In genomic region chr13:99564346-99564745, GRCm38 (mm10) we compare ENCODE assay signal across 10 mouse cellular contexts. TPM values are rescaled to one million over a fixed set of nuclear protein-coding genes. Genes with fewer than 3 reads are reported as not detected.
DNase-seq lines count a peak whose midpoint lies in the region; ATAC-seq and TF ChIP-seq lines count a peak whose summit lies in the region.
"Had no signal": no experiment of that assay in that cellular context is flagged by ENCODE, and none has a peak within 500 bp of the region (broad histone marks: within the 10 kb centered on the region; RNA-seq: fewer than 3 reads in every experiment).

No protein-coding gene starts in this region.

- TF ChIP-seq RAD21 in CH12.LX (IDR thresholded peaks at IDR 0.05; ENCODE audit: low read depth, low read length) = no peak

- dilution Hi-C loops in CH12.LX (cut with MboI; ENCODE audit: extremely low pct_ligation_motif_present, extremely low pct_unique_long_range_greater_than_20kb, low sequenced_read_pairs) = no loop called here

- H3K9ac ChIP-seq in kidney, embryonic 16.5 days (replicated peaks; ENCODE audit: low read length) = no peak overlapping the region
- H3K9ac ChIP-seq in CH12.LX (ENCODE audit: insufficient read depth, low read depth) = no peak overlapping the region
- no peak overlapping the region for H3K9ac ChIP-seq in limb, embryonic 14.5 days (ENCODE audit: low read depth, low read length, severe bottlenecking)

- no peak overlapping the region for H3K4me2 ChIP-seq in kidney, embryonic 16.5 days (replicated peaks; ENCODE audit: low read depth, low read length)
- H3K4me2 ChIP-seq in CH12.LX (ENCODE audit: insufficient read depth, low read depth, poor library complexity, severe bottlenecking) = no peak overlapping the region
- H3K4me2 ChIP-seq in limb, embryonic 14.5 days (replicated peaks; ENCODE audit: low read depth, low read length, severe bottlenecking) = no peak overlapping the region

- 21% methylated on average over 3 of the region's 3 CpGs for WGBS in kidney, embryonic 16.5 days
- 22% methylated on average over 3 of the region's 3 CpGs for WGBS in limb, embryonic 14.5 days

- intact Hi-C loops in left cerebral cortex, postnatal 4 days (cut with DNase I) = no loop called here

- H3K36me3 ChIP-seq in kidney, embryonic 16.5 days (ENCODE audit: insufficient read depth, low read length) = no peaks in the 10 kb centered on the region
- H3K36me3 ChIP-seq in CH12.LX (replicated peaks in 1 of 2; ENCODE audit: control insufficient read depth in 1 of 2, insufficient read depth in 1 of 2, low read length in 1 of 2) = no peaks in the 10 kb centered on the region
- H3K36me3 ChIP-seq in limb, embryonic 14.5 days (ENCODE audit: control insufficient read depth, insufficient read depth, low read length) = no peaks in the 10 kb centered on the region

- H3K79me2 ChIP-seq in CH12.LX (replicated peaks; ENCODE audit: control insufficient read depth, extremely low read depth, insufficient read depth, poor library complexity, severe bottlenecking) = no peaks in the 10 kb centered on the region

- TF ChIP-seq POLR2A in CH12.LX (IDR thresholded peaks at IDR 0.05; ENCODE audit: low read depth, low read length) = no peak
- TF ChIP-seq POLR2A in limb, embryonic 14.5 days (IDR thresholded peaks at IDR 0.05; ENCODE audit: borderline replicate concordance, extremely low read depth, insufficient read depth, insufficient read length) = no peak

- in situ Hi-C loops in CH12.LX (cut with MboI; ENCODE audit: low pct_ligation_motif_present, low pct_unique_long_range_greater_than_20kb, low sequenced_read_pairs) = no loop called here

- H3K9me3 ChIP-seq in kidney, embryonic 16.5 days (ENCODE audit: low read length) = no peaks in the 10 kb centered on the region
- H3K9me3 ChIP-seq in CH12.LX (replicated peaks; ENCODE audit: low read length) = no peaks in the 10 kb centered on the region
- H3K9me3 ChIP-seq in limb, embryonic 14.5 days (ENCODE audit: control insufficient read depth, low read length) = no peaks in the 10 kb centered on the region

- no peak for TF ChIP-seq CTCF in CH12.LX (conservative IDR thresholded peaks at IDR 0.05 in 1 of 2, IDR thresholded peaks at IDR 0.05 in 1 of 2; ENCODE audit: low read depth in 2 of 2, low read length in 2 of 2)

- no peak overlapping the region for H3K27ac ChIP-seq in kidney, embryonic 16.5 days (ENCODE audit: low read length)
- no peak overlapping the region for H3K27ac ChIP-seq in CH12.LX (ENCODE audit: insufficient read depth, low read depth)
- H3K27ac ChIP-seq in limb, embryonic 14.5 days (replicated peaks; ENCODE audit: low read depth, low read length) = no peak overlapping the region

- H3K4me1 ChIP-seq in kidney, embryonic 16.5 days (ENCODE audit: insufficient read depth, low read length) = no peaks in the 10 kb centered on the region
- H3K4me1 ChIP-seq in CH12.LX (ENCODE audit: control insufficient read depth in 1 of 2, insufficient read depth in 2 of 2) = no peaks in the 10 kb centered on the region
- H3K4me1 ChIP-seq in limb, embryonic 14.5 days (ENCODE audit: control insufficient read depth, insufficient read depth, low read length) = no peaks in the 10 kb centered on the region

- H3K27me3 ChIP-seq in kidney, embryonic 16.5 days (ENCODE audit: insufficient read depth, low read length) = no peaks in the 10 kb centered on the region
- no peaks in the 10 kb centered on the region for H3K27me3 ChIP-seq in CH12.LX (replicated peaks)
- H3K27me3 ChIP-seq in limb, embryonic 14.5 days (ENCODE audit: control insufficient read depth, insufficient read depth, low read length) = no peaks in the 10 kb centered on the region

- DNase-seq in kidney, postnatal 10 days = peak; percentile 82
- peak; percentile 38 for DNase-seq in CH12.LX (ENCODE audit: extremely low read depth)
- peak; percentile 58 to 60 for DNase-seq in adrenal gland, postnatal 36 days
- DNase-seq in limb, embryonic 14.5 days (ENCODE audit: low spot score) = peak; percentile 91
- DNase-seq in left cerebral cortex, postnatal 4 days = no peak
- DNase-seq in right cerebral cortex, postnatal 14 days = no peak

- no peak overlapping the region for H3K4me3 ChIP-seq in kidney, embryonic 16.5 days (ENCODE audit: low read length)
- H3K4me3 ChIP-seq in CH12.LX (replicated peaks in 1 of 3; ENCODE audit: low read depth in 2 of 3, low read length in 2 of 3, poor library complexity in 1 of 3) = no peak overlapping the region
- no peak overlapping the region for H3K4me3 ChIP-seq in limb, embryonic 14.5 days (replicated peaks; ENCODE audit: low read length)
- H3K4me3 ChIP-seq: erythroblast, embryonic 14.5 days had no signal

- no peak for TF ChIP-seq EP300 in CH12.LX (IDR thresholded peaks at IDR 0.05; ENCODE audit: low read length)

- ATAC-seq in kidney, embryonic 16.5 days (ENCODE audit: low FRiP score, low TSS enrichment) = no peak
- no peak for ATAC-seq in limb, embryonic 14.5 days (ENCODE audit: low FRiP score, low read depth)
- ATAC-seq: activated CD4-positive, CD25-positive, alpha-beta regulatory T cell, adult 4 months; hindbrain, embryonic 16.5 days had no signal

TF ChIP-seq in CH12.LX, 34 proteins besides CTCF, POLR2A, EP300 and RAD21:
- no peak for TF ChIP-seq MEF2A (IDR thresholded peaks at IDR 0.05; ENCODE audit: borderline replicate concordance, low read depth, low read length)
- no peak for TF ChIP-seq ETS1 (conservative IDR thresholded peaks at IDR 0.05; ENCODE audit: low read depth, low read length)
- TF ChIP-seq UBTF (IDR thresholded peaks at IDR 0.05; ENCODE audit: low read depth, low read length) = no peak
- TF ChIP-seq USF1 (IDR thresholded peaks at IDR 0.05; ENCODE audit: low read depth, low read length) = no peak
- no peak for TF ChIP-seq JUN (IDR thresholded peaks at IDR 0.05; ENCODE audit: insufficient read depth, low read depth, low read length)
- TF ChIP-seq NELFE (IDR thresholded peaks at IDR 0.05; ENCODE audit: low read depth, low read length) = no peak
- TF ChIP-seq CHD1 (IDR thresholded peaks at IDR 0.05; ENCODE audit: low read depth, low read length) = no peak
- no peak for TF ChIP-seq MXI1 (IDR thresholded peaks at IDR 0.05; ENCODE audit: low read depth, low read length)
- TF ChIP-seq ELF1 (IDR thresholded peaks at IDR 0.05; ENCODE audit: low read depth, low read length) = no peak
- no peak for TF ChIP-seq POLR2AphosphoS2 (IDR thresholded peaks at IDR 0.05; ENCODE audit: low read depth, low read length)
- TF ChIP-seq HCFC1 (IDR thresholded peaks at IDR 0.05; ENCODE audit: low read depth, low read length) = no peak
- TF ChIP-seq PAX5 (IDR thresholded peaks at IDR 0.05; ENCODE audit: low read length) = no peak
- TF ChIP-seq ZNF384 (IDR thresholded peaks at IDR 0.05; ENCODE audit: low read depth, low read length) = no peak
- TF ChIP-seq ZMIZ1 (IDR thresholded peaks at IDR 0.05; ENCODE audit: low read depth, low read length) = no peak
- no peak for TF ChIP-seq KAT2A (IDR thresholded peaks at IDR 0.05; ENCODE audit: insufficient replicate concordance, low read length)
- no peak for TF ChIP-seq BHLHE40 (IDR thresholded peaks at IDR 0.05; ENCODE audit: low read depth, low read length)
- no peak for TF ChIP-seq MYC (IDR thresholded peaks at IDR 0.05; ENCODE audit: low read depth, low read length)
- no peak for TF ChIP-seq USF2 (conservative IDR thresholded peaks at IDR 0.05; ENCODE audit: low read depth, low read length)

RNA-seq across cellular contexts. Expression of gene Map1b, which starts 48.0 kb away (rescaled TPM):
- 48.2 and 58.4 TPM in 2 replicates for polyA plus RNA-seq in kidney, embryonic 16.5 days (2015; fragmentation: Nextera tagmentation; extraction: Ambion mirVana)
- 0.08 and 0.13 TPM in 2 replicates for total RNA-seq in CH12.LX (2012; rRNA removed)
- total RNA-seq in CH12.LX (2014; rRNA removed) = not detected in 2 replicates
- polyA plus RNA-seq in CH12.LX (2012; ENCODE audit: insufficient read length, low read depth) = 0.04 TPM in 2 replicates
- total RNA-seq in adrenal gland, postnatal 36 days (2021) = 100 to 1,000 TPM in 1 of 2 experiments, 10 to 100 TPM in 1; 65.1 to 216 TPM
- polyA plus RNA-seq in limb, embryonic 14.5 days (2012; rRNA removed) = 16.8 and 17.5 TPM in 2 replicates
- polyA plus RNA-seq in limb, embryonic 14.5 days (2014; fragmentation: Nextera tagmentation; extraction: Ambion mirVana) = 142 and 149 TPM in 2 replicates
- total RNA-seq in left cerebral cortex, postnatal 4 days (2021) = 1,000 to 10,000 TPM; 1,564 to 1,697 TPM
- polyA plus RNA-seq: erythroblast, embryonic 14.5 days had no signal

Comparison
In these comparisons a context has a peak if more than half of its experiments do, and no peak if none do; other contexts are left out.
1. DNase-seq: peak in kidney, postnatal 10 days (single experiment), CH12.LX (single experiment), adrenal gland, postnatal 36 days (2 of 2) and limb, embryonic 14.5 days (single experiment); none in left cerebral cortex, postnatal 4 days (single experiment) and right cerebral cortex, postnatal 14 days (single experiment).
2. RNA of gene Map1b, which starts 48.0 kb away (total RNA-seq): 1,564 to 1,697 TPM in left cerebral cortex, postnatal 4 days and 65.1 to 216 TPM in adrenal gland, postnatal 36 days; 0.08 to 0.13 TPM in CH12.LX; every median in the first group is over 10 times any median in the second.